Mouse (Mus musculus): ENCODE measurements around the gene Rho. TPM values are rescaled to one million over a fixed set of nuclear protein-coding genes. Genes with fewer than 3 reads are reported as not detected.

Gene Rho
- under 1 TPM in 1 of 2 experiments, not detected in 1; 0.25 TPM for total RNA-seq (2021)

GRCm38 (mm10) chr6:115931639-115932038 lies at the start of gene Rho:
TSS of gene Rho (plus strand) at chr6:115931748.
- intact Hi-C loops (cut with DNase I), result no loop called here
- no peak for DNase-seq (ENCODE audit: low spot score in 2 of 2)

DNA sequence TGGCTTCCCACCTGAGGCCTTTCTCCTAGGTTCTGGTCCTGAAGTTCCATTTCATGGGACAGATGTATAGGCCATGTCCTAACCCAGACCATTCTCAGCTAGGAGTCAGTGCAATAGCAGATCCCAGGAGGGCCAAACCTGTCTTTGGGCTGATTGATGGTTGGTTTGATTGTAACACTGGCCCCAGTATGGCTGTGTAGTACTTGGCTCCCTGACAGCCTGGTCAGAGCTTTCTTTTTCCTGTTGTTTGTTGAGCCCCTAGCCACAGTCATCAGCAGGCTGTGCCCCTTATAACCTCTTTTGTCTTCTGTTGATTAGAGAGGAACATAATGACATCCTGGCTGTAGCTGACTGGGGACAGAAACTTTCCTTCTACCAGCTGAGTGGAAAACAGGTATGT lies 47.5 kb upstream of the Rho start:
- no peak for DNase-seq (ENCODE audit: low spot score in 2 of 2)
- intact Hi-C loops (cut with DNase I), result no loop called here

DNA sequence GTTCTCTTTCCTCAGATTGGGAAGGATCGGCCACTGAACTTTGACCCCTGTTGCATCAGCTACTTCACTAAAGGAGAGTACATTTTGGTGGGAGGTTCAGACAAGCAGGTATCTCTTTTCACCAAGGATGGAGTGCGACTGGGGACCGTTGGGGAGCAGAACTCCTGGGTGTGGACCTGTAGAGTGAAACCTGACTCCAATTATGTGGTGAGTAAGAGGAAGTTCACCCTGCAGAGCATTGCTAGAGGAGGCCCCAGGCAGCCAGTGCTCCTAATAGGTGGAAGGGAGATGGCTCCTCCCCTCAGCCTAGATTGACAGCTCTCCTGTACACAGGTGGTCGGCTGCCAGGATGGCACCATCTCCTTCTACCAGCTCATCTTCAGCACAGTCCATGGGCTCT lies 44.7 kb upstream of the Rho start:
- intact Hi-C loops (cut with DNase I), result no loop called here
- no peak for DNase-seq (ENCODE audit: low spot score in 2 of 2)

GRCm38 (mm10) chr6:115888296-115888695 lies 43.3 kb upstream of the Rho start:
- intact Hi-C loops (cut with DNase I), result no loop called here
- peak in 1 of 2 experiments; percentile 35 for DNase-seq (ENCODE audit: low spot score in 2 of 2)

DNA sequence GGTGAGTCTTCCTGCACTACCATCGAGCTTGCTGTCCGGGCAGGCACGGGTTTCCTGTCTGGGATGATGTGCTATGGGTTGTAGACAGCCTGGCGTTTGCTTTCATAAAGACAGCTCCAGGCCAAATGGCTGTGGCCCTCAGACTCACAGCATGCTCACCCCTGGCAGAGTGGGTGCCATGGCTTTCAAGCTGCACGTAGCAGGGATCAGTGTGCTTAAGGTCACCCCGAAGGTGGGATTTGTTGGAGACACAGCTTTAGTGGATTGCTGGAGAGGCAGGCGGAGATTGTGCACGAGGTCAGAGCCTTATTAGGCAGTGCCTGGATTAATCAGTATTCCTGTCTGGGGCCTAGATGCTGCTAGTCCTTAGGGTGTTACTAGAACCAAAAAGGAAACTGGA lies 40.9 kb upstream of the Rho start:
- DNase-seq (ENCODE audit: low spot score in 2 of 2), result no peak
- intact Hi-C loops (cut with DNase I), result no loop called here

DNA sequence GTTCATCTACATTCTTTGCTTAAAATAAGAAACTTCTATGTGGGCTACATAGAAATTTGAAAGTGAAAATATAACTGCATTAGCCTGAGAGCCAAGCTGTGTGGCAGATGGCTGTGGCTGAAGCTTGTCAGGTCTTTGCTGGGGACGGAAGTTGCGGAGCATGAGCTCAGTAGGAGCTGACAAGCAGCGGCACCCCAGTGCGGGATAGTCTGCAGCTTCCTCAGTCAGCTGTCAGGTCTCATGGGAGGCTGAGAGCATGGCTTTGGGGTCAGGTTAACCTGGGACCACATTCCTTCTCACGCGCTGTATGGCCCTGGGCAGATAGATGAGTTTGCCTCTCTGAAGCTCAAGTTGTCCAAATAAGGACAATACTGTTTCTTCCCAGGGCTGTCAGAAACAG lies 40.5 kb upstream of the Rho start:
- intact Hi-C loops (cut with DNase I), result loop anchor here (1.0 kb wide), 1 partner anchor 23 kb away; no protein-coding TSS in a partner anchor
- DNase-seq (ENCODE audit: low spot score in 2 of 2), result peak; percentile 67 to 89

GRCm38 (mm10) chr6:115891497-115892061 lies 40.0 kb upstream of the Rho start:
- peak; percentile 84 to 92 for DNase-seq (ENCODE audit: low spot score in 2 of 2)
- intact Hi-C loops (cut with DNase I), result loop anchor here (1.0 kb wide), 1 partner anchor 23 kb away; no protein-coding TSS in a partner anchor

DNA sequence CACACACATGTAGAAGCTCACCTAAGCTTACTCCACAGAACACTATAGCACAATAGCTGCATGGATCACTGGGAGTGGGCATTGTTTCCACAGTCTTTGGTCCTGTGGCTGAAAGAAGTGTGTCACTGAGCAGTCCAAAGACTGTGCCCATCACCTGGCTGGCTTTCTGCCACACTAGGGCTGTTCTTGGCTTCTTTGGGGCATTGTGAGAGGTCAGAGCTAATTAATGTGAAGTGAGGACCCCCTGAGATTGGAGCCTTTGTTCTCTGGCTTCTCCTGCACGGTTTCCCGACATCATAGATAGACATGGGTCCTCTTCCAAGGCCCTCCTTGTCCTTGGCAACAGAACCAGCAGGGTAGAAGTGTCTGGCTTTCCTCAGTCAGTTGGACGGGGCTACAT lies 39.2 kb upstream of the Rho start:
- no peak for DNase-seq (ENCODE audit: low spot score in 2 of 2)
- intact Hi-C loops (cut with DNase I), result no loop called here

DNA sequence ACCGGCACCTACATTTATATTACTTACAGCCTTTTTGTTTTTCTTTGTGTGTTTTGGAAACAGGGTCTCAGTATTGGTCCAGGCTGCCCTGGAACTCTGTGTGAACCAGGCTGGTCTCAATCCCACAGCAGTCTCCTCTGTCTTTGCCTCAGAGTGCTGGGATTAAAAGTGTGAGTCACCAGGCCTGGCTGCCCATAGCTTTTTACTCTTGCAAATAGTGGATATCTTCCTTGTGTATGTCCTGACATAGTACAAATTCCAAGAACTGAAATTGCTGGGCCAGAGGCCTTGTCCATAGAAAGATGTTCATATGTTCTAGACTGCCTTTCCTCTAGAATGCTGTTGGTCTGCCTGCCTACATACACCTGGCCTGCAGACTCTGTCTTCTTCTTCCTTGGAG lies 35.2 kb upstream of the Rho start:
- no peak for DNase-seq (ENCODE audit: low spot score in 2 of 2)

DNA sequence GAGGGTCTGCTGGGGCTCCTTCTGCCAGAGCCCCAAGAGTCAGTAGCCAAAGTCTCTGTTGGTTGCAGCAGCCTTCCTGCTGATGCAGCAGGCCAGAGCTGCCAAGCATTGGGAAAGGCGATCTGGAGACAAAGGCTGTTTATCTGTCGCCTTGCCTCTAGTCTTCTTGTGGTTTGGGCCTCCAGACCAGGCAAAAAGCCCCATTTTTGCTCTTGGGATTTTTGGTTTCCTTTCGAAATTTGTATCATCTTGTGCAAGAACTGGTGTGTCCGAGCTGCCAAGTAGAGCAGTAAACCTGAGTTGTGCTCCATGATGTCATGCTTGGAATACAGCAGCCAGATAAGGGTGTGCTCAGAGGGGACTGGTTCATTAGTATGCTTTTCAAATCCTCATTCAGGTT lies 34.4 kb upstream of the Rho start:
- DNase-seq (ENCODE audit: low spot score in 2 of 2), result no peak
- intact Hi-C loops (cut with DNase I), result no loop called here

More for the DNA sequence above, 35.2 kb upstream of the Rho start:
- intact Hi-C loops (cut with DNase I), result no loop called here

- DNase-seq (ENCODE audit: low spot score in 2 of 2), result no peak
- intact Hi-C loops (cut with DNase I), result no loop called here
Measured at GRCm38 (mm10) chr6:115897926-115898520, 33.5 kb upstream of the Rho start.

DNA sequence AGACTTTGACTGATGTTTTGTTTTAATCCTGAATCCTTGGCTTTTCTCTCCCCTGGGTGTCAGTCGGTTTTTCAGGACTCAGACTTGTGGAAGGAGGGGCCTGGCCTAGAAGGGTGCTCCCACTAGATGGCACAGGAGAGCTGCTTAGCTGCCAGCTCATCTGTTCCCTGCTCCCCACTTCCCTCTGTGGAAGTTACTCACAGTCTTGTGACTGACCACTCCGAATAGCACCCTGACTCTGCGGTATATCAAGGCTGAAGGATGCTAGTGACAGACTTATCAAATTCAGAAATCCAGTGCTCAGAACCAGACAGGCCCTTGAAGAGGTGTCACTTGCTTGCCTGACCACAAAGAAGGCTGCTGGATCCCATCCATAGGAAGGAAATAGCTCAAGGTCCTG lies 30.5 kb upstream of the Rho start:
- intact Hi-C loops (cut with DNase I), result loop anchor here (1.0 to 5.0 kb wide), 3 partner anchors 94 to 236 kb away; partner anchors contain the start of gene Plxnd1
- DNase-seq (ENCODE audit: low spot score in 2 of 2), result peak; percentile 83 to 93

GRCm38 (mm10) chr6:115901489-115901931 lies 30.0 kb upstream of the Rho start:
- intact Hi-C loops (cut with DNase I), result loop anchor here (1.0 to 5.0 kb wide), 3 partner anchors 93 to 236 kb away; partner anchors contain the start of gene Plxnd1
- DNase-seq (ENCODE audit: low spot score in 2 of 2), result no peak

DNA sequence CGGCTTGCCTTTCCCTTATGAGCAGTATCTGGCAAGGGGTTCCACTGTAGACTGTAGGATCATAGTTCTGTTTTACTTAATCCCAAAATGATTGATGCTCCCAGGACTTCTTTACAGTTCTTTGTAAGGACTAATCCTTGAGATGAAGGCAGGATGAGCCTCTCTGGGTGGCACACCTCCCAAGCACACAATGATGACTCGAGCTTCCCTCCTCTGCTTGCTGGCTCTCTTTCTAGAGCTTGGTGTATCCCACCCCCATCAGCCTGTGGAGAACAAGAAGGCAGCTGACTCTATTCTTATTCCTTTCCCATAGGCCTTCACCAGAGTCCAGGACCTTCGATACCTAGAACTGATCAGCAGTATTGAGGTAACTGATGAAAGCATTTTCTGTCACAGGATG lies 29.0 kb upstream of the Rho start:
- DNase-seq (ENCODE audit: low spot score in 2 of 2), result peak in 1 of 2 experiments; percentile 80
- intact Hi-C loops (cut with DNase I), result loop anchor here (5.0 kb wide), 1 partner anchor 235 kb away; no protein-coding TSS in a partner anchor

DNA sequence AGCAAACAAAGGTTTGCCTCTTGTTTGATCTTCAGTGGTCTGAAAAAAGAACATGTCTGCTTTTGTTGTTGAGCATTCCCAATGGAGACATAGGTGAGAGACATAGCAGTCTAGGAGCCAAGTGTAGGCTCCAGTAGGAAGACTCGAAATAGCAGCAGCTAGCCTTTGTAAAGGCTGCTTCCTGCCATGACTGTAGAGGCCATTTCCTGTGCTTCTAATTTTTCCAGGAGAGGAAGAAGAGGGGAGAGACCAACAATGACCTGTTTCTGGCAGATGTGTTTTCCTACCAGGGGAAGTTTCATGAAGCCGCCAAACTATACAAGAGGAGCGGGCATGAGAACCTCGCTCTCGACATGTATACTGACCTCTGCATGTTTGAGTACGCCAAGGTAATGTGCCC lies 26.0 kb upstream of the Rho start:
- intact Hi-C loops (cut with DNase I), result no loop called here

GRCm38 (mm10) chr6:115906455-115906854 lies 25.1 kb upstream of the Rho start:
- intact Hi-C loops (cut with DNase I), result no loop called here
- DNase-seq (ENCODE audit: low spot score in 2 of 2), result no peak

More for the DNA sequence above, 26.0 kb upstream of the Rho start:
- DNase-seq (ENCODE audit: low spot score in 2 of 2), result no peak

- intact Hi-C loops (cut with DNase I), result no loop called here
- DNase-seq (ENCODE audit: low spot score in 2 of 2), result no peak
Measured at GRCm38 (mm10) chr6:115906871-115907270, 24.7 kb upstream of the Rho start.

GRCm38 (mm10) chr6:115908421-115908982 lies 23.0 kb upstream of the Rho start:
- DNase-seq (ENCODE audit: low spot score in 2 of 2), result no peak

DNA sequence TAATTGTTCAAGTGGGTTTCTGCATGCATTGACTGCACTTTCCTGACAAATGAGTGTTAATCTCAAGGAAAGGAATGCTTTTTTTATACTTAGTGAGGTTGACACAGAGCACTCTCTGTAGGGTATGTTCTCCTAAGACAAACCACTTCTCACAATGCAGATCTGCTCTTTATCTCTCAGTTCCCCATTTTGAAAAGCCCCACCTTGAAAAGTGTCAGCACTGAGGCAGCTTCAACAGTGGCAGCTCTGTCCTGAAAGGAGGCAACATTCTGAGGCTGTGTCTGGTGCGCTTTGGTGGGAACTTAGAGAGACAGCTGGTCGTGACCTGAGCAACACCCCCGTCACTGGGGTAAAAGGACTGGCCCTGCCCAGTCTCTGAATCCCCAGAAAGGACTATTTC lies 22.5 kb upstream of the Rho start:
- DNase-seq (ENCODE audit: low spot score in 2 of 2), result no peak
- intact Hi-C loops (cut with DNase I), result no loop called here

More at GRCm38 (mm10) chr6:115908421-115908982, 23.0 kb upstream of the Rho start:
- intact Hi-C loops (cut with DNase I), result no loop called here

DNA sequence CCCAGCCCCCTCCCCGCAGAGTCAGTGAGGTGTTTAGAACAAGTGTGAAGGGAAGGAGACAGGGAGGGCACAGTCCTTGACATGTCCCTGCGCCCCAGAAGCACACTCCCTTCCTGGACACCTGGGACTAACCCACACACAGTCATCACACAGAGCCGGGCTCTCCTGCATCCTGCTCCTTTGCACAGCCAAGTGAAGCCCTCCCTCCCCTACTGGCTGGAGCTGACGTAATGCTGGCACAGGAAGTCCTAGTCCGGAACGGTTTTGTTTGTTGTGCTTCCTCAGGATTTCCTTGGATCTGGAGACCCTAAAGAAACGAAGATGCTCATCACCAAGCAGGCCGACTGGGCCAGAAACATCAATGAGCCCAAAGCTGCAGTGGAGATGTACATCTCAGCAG lies 21.6 kb upstream of the Rho start:
- no peak for DNase-seq (ENCODE audit: low spot score in 2 of 2)
- intact Hi-C loops (cut with DNase I), result no loop called here

- DNase-seq (ENCODE audit: low spot score in 2 of 2), result no peak
- intact Hi-C loops (cut with DNase I), result no loop called here
Measured at GRCm38 (mm10) chr6:115911763-115912162, 19.8 kb upstream of the Rho start.

Measured in left cerebral cortex, postnatal 25 days (tissue).